Mouse (Mus musculus): ENCODE results near the gene Il12a. TPM values are rescaled to one million over a fixed set of nuclear protein-coding genes. Genes with fewer than 3 reads are reported as not detected.

Gene Il12a
- polyA plus RNA-seq, 1 experiment from 2014 or later: not detected

DNA sequence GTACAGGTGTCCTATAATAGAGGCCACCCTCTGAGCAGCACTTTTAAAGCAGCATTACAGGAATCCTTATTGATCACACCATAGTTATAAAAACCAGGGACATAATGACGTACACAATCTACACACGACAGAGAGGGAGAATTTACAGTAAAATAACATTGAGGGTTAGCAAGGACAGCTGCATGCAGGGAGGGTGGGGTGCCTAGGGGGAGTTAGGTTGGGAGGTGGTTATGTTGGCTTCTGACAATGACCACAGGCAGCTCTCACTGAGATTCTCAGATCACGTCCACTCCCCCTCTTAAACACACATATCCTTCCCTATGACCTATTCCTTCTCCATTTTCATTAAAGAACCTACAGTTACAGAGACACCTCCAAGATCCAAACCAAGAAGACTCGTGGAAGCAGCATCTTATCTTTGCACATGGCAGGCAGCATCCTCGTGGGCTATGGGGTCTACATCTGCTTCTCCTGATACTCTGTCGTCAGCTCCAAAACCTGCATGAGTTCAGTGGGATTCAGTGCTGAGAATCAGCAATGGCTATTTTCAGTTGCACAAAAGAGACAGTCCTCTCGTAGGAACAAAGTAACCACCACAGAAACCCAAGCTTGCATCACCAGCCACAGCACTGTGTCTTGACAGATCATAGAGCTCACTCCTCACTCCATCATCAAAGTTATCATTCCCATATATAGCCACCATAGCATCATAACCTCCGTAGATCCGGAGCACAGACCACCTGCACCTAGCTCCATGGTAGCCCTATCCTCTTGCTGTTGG, 11.4 kb upstream of the Il12a start:
- no peak for ATAC-seq (ENCODE audit: low FRiP score, low TSS enrichment)
- 80% methylated on average over 9 of the region's 9 CpGs for WGBS
- no peaks in the 10 kb centered on the region for H3K9me3 ChIP-seq (ENCODE audit: low read length)
- H3K4me3 ChIP-seq (ENCODE audit: low read length): no peak overlapping the region
- H3K36me3 ChIP-seq (ENCODE audit: insufficient read depth, low read length): no peaks in the 10 kb centered on the region
- no peak overlapping the region for H3K27ac ChIP-seq (ENCODE audit: low read length)
- H3K4me1 ChIP-seq (ENCODE audit: insufficient read depth, low read length): peaks cover 16% of the 10 kb centered on the region
- H3K9ac ChIP-seq (replicated peaks; ENCODE audit: low read length): no peak overlapping the region
- no peak overlapping the region for H3K4me2 ChIP-seq (replicated peaks; ENCODE audit: low read depth, low read length)
- H3K27me3 ChIP-seq (ENCODE audit: insufficient read depth, low read length): no peaks in the 10 kb centered on the region

DNA sequence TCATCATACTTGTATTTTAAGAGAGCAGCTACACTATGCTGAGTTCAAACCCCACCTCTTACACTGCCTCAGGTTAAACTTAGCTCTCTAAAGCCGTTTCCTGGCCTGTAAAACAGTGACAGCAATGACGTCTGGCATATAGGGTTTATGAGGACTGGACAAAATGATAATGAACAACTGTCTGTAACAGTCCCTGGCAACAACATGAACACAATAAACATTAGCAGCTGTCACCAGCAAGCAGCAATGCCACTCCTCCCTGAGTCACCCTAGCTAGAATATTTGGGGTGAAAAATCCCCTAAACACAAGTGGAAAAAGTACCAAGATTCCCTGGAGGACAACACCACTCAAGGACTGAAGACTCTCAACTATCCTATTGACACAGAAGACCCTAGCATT, 6.9 kb upstream of the Il12a start:
- Histone ChIP-seq H3K9me3 (ENCODE audit: low read length) (no peaks in the 10 kb centered on the region), H3K36me3 (ENCODE audit: insufficient read depth, low read length) (no peaks in the 10 kb centered on the region), H3K4me1 (ENCODE audit: insufficient read depth, low read length) (no peaks in the 10 kb centered on the region), H3K4me3 (ENCODE audit: low read length) (no peak overlapping the region), H3K9ac (replicated peaks; ENCODE audit: low read length) (no peak overlapping the region), H3K27ac (ENCODE audit: low read length) (no peak overlapping the region), H3K4me2 (replicated peaks; ENCODE audit: low read depth, low read length) (no peak overlapping the region), H3K27me3 (ENCODE audit: insufficient read depth, low read length) (no peaks in the 10 kb centered on the region)
- no peak for ATAC-seq (ENCODE audit: low FRiP score, low TSS enrichment)
- 42% methylated on average over 2 of the region's 2 CpGs for WGBS

DNA sequence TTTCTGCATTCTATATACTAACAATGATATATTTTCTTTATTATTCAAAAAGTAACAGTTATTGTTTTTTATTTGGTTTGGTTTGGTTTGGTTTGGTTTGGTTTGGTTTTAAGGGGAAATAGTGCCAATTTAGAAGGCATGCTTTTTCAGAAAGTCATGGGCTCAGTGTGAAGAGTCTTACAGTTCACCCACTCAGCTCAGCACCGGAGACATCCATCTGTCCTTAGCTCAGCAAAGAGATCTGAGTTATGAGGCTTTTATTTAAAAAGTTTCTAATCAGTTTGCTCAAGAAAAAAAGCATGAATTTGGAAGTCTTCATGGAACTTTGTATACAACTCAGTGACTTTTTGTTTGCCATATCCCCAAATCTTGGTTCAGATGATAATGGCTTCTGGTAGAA, 6.2 kb upstream of the Il12a start:
- Histone ChIP-seq H3K9me3 (ENCODE audit: low read length) (no peaks in the 10 kb centered on the region), H3K4me2 (replicated peaks; ENCODE audit: low read depth, low read length) (no peak overlapping the region), H3K27ac (ENCODE audit: low read length) (no peak overlapping the region), H3K9ac (replicated peaks; ENCODE audit: low read length) (no peak overlapping the region), H3K27me3 (ENCODE audit: insufficient read depth, low read length) (no peaks in the 10 kb centered on the region), H3K4me1 (ENCODE audit: insufficient read depth, low read length) (no peaks in the 10 kb centered on the region), H3K4me3 (ENCODE audit: low read length) (no peak overlapping the region), H3K36me3 (ENCODE audit: insufficient read depth, low read length) (no peaks in the 10 kb centered on the region)
- 83% methylated on average over 1 of the region's 1 CpGs for WGBS
- no peak for ATAC-seq (ENCODE audit: low FRiP score, low TSS enrichment)

DNA sequence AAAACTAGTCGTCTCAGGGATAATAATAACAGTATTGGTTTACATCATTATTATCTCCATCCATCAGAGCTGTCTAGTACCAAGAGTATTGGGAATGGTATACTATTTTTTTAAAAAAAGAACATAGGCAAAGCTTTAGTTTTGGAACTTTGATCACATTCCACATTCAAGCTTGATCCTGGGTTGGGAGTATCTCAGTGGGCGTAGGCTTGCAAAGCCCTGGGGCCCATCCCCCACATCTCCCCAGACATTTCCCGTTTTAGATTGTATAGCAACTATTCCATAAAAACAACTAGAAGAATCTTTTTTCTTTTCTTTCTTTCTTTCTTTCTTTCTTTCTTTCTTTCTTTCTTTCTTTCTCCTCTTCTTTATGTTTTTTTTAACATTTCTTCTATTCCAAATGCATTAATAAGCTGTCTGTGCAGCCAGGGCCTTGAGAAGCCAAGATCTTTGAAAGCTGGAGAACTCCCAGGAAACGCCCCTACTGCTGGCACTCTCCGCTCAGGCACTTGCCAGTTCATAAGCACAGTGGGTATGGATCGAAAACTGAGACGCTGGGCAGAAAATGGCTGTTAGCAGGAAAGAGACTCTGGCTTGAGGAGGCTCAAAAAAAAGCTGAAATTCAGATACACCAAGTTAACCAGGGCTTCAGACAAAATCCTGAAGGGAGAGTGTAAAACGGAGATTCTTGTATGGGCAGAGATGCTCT, 3.4 kb upstream of the Il12a start:
- H3K9ac ChIP-seq (replicated peaks; ENCODE audit: low read length): no peak overlapping the region
- WGBS: 68% methylated on average over 8 of the region's 8 CpGs
- H3K4me1 ChIP-seq (ENCODE audit: insufficient read depth, low read length): peaks cover under 1% of the 10 kb centered on the region; the same call in 1 of the 2 replicates
- no peaks in the 10 kb centered on the region for H3K27me3 ChIP-seq (ENCODE audit: insufficient read depth, low read length)
- H3K9me3 ChIP-seq (ENCODE audit: low read length): no peaks in the 10 kb centered on the region
- ATAC-seq (ENCODE audit: low FRiP score, low TSS enrichment): no peak
- no peak overlapping the region for H3K4me2 ChIP-seq (replicated peaks; ENCODE audit: low read depth, low read length)
- H3K4me3 ChIP-seq (ENCODE audit: low read length): no peak overlapping the region
- H3K27ac ChIP-seq (ENCODE audit: low read length): no peak overlapping the region
- no peaks in the 10 kb centered on the region for H3K36me3 ChIP-seq (ENCODE audit: insufficient read depth, low read length)

DNA sequence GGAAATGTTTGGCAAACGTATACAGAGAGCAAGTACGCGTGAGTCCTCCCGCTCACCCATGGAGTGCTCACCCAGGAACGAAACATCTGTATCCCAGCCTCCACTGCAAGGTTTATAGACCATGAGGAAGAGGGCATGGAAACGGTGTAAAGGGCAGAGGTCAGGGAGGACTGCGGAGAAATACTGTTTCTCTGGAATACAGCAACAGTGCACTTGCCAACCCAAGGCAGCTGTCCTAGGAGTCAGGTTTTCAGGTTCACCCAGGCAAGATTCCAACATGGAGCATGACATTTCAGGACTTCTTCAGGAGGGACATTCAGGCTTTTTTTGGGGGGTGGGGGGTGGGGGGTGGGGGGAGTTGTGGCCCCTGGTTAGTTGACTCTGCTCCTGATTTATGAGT, 1.1 kb upstream of the Il12a start:
- whole genome bisulfite sequencing: 44% methylated on average over 7 of the region's 7 CpGs
- no peak overlapping the region for H3K4me2 ChIP-seq (replicated peaks; ENCODE audit: low read depth, low read length)
- no peak overlapping the region for H3K4me3 ChIP-seq (ENCODE audit: low read length)
- H3K4me1 ChIP-seq (ENCODE audit: insufficient read depth, low read length): peaks cover 16% of the 10 kb centered on the region
- H3K27me3 ChIP-seq (ENCODE audit: insufficient read depth, low read length): no peaks in the 10 kb centered on the region
- no peak for ATAC-seq (ENCODE audit: low FRiP score, low TSS enrichment)
- H3K36me3 ChIP-seq (ENCODE audit: insufficient read depth, low read length): no peaks in the 10 kb centered on the region
- H3K9ac ChIP-seq (replicated peaks; ENCODE audit: low read length): no peak overlapping the region
- H3K9me3 ChIP-seq (ENCODE audit: low read length): no peaks in the 10 kb centered on the region
- H3K27ac ChIP-seq (ENCODE audit: low read length): no peak overlapping the region

DNA sequence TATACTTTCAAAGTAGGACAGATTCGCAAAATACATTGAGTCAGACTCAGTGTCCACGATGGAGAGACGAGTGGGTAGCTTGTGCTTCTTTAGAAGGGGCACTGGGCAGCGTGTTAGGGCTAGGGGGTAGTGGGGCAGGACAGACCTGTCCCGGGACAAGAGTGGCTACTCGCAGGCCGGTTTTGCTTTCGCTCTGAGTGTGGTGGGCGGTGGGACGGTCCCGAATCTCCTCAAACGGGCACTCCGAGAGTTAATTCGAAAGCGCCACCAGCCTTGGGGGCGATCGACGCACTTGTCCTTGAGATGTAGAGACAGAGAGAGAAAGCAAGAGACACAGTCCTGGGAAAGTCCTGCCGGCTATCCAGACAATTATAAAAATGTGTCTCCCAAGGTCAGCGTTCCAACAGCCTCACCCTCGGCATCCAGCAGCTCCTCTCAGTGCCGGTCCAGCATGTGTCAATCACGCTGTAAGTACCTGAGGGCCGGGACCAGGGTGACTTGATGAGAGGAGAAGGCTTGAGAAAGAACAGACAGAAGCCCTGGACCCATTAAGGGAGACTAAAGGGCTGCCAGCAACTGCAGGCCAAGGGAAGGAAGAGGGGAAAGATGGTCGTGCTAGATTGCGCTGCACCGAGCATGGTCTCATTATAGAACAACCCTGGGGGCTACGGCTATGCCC, 795 bp downstream of the Il12a start:
- WGBS: 82% methylated on average over 28 of the region's 28 CpGs
- H3K9me3 ChIP-seq (ENCODE audit: low read length): no peaks in the 10 kb centered on the region
- no peak overlapping the region for H3K9ac ChIP-seq (replicated peaks; ENCODE audit: low read length)
- H3K36me3 ChIP-seq (ENCODE audit: insufficient read depth, low read length): no peaks in the 10 kb centered on the region
- H3K27me3 ChIP-seq (ENCODE audit: insufficient read depth, low read length): no peaks in the 10 kb centered on the region
- H3K27ac ChIP-seq (ENCODE audit: low read length): no peak overlapping the region
- peaks cover 16% of the 10 kb centered on the region for H3K4me1 ChIP-seq (ENCODE audit: insufficient read depth, low read length)
- no peak overlapping the region for H3K4me3 ChIP-seq (ENCODE audit: low read length)
- H3K4me2 ChIP-seq (replicated peaks; ENCODE audit: low read depth, low read length): no peak overlapping the region
- no peak for ATAC-seq (ENCODE audit: low FRiP score, low TSS enrichment)

DNA sequence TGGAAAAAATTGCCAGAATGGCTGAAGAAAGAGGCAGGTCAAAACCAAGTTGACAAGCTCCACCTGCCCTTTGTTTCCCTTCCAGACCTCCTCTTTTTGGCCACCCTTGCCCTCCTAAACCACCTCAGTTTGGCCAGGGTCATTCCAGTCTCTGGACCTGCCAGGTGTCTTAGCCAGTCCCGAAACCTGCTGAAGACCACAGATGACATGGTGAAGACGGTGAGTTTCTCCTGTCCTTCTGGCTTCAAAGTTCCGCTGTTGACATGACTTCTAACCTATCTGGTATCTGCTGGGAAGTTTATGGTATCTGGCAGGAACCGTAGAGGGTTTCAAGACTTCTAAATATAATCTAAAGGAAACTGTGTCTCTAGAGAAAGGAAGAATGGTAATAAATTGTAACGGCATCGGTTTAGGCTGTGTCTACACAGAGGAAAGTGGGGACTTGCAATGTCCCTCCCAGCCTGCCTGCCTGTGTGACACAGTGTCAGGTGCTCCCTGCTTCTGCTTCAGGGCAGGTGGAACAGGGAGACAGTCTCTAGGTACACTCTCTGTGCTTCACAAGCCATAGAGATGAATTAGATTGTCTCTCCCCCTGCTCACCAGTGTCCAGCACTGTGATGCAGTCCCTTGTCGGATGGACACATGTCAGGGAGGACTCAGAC, 1.6 kb downstream of the Il12a start:
- H3K9me3 ChIP-seq (ENCODE audit: low read length): no peaks in the 10 kb centered on the region
- peak; percentile 50; the same call in 1 of the 2 replicates for ATAC-seq (ENCODE audit: low FRiP score, low TSS enrichment)
- H3K4me2 ChIP-seq (replicated peaks; ENCODE audit: low read depth, low read length): 0 out of 2 replicates have a peak overlapping the region, but pooled peaks have one; percentile 11
- no peak overlapping the region for H3K9ac ChIP-seq (replicated peaks; ENCODE audit: low read length)
- WGBS: 53% methylated on average over 7 of the region's 7 CpGs
- H3K4me3 ChIP-seq (ENCODE audit: low read length): no peak overlapping the region
- H3K27me3 ChIP-seq (ENCODE audit: insufficient read depth, low read length): no peaks in the 10 kb centered on the region
- peak overlapping the region; percentile 51; the same call in 1 of the 2 replicates for H3K27ac ChIP-seq (ENCODE audit: low read length)
- peaks cover 16% of the 10 kb centered on the region for H3K4me1 ChIP-seq (ENCODE audit: insufficient read depth, low read length)
- no peaks in the 10 kb centered on the region for H3K36me3 ChIP-seq (ENCODE audit: insufficient read depth, low read length)

DNA sequence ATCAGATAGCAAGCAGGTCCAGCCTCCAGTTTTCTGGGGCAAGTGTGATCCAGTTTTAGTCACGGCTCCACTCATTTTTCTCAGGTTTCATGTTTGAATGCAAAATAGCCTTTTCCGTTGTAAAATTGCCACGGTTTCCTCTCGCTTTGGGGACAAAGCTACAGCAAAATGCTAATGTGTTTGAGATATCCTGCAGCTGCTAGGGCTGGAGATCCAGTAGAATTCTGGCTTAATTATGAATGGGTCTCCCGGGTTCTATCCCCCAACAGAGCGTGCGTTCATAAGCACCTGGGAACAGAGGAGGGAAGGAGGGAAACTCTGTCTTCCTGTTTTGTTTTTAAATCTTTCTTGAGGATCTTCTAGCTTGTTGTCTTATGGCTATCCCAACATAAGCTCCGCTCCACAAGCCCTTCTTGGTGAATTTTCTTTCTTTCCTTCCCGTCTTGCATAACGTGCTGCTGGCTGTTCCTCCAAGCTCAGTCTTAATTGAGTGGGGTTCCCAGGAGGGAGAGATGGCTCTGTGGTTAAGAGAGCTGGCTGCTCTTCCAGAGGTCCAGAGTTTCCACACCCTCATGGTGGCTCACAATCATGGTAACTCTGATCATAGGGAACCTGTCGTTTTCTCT, 2.3 kb downstream of the Il12a start:
- no peaks in the 10 kb centered on the region for H3K27me3 ChIP-seq (ENCODE audit: insufficient read depth, low read length)
- H3K36me3 ChIP-seq (ENCODE audit: insufficient read depth, low read length): no peaks in the 10 kb centered on the region
- 0 out of 2 replicates have a peak overlapping the region, but pooled peaks have one; percentile 11 for H3K4me2 ChIP-seq (replicated peaks; ENCODE audit: low read depth, low read length)
- no peak for ATAC-seq (ENCODE audit: low FRiP score, low TSS enrichment)
- peaks cover 16% of the 10 kb centered on the region for H3K4me1 ChIP-seq (ENCODE audit: insufficient read depth, low read length)
- peak overlapping the region; percentile 51; the same call in 1 of the 2 replicates for H3K27ac ChIP-seq (ENCODE audit: low read length)
- WGBS: 56% methylated on average over 11 of the region's 11 CpGs
- no peaks in the 10 kb centered on the region for H3K9me3 ChIP-seq (ENCODE audit: low read length)
- H3K9ac ChIP-seq (replicated peaks; ENCODE audit: low read length): no peak overlapping the region
- no peak overlapping the region for H3K4me3 ChIP-seq (ENCODE audit: low read length)

DNA sequence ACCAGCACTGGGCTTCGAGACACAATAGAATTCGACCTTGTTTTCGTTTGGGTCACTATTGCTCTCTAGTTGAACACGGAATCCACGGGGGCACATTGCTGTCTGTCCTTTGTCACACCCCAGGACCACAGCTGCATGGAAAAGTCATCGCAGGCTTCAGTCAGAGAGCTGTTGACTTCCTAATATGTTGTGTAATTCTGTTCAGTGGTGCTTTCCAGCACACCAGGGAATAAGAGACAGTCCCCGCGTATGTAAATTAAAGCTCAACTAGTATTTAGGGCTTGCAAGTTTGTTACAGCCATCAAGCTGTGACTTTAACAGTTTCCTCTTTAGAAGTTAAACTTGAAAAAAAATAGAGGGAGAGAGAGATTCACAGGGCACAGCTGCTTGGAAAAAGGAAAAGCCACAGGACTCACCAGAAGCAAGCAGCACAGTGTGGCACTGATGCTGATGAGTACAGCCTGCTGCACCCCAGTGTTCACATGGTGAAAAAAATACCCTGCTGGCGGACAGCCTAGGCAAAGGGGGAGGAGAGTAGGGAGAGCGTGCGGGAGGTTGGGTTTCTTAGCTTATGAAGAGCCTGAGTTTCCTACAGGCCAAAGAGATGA, 3.1 kb downstream of the Il12a start:
- peak; percentile 58; the same call in 1 of the 2 replicates for ATAC-seq (ENCODE audit: low FRiP score, low TSS enrichment)
- H3K27me3 ChIP-seq (ENCODE audit: insufficient read depth, low read length): no peaks in the 10 kb centered on the region
- H3K36me3 ChIP-seq (ENCODE audit: insufficient read depth, low read length): no peaks in the 10 kb centered on the region
- H3K27ac ChIP-seq (ENCODE audit: low read length): 0 out of 2 replicates have a peak overlapping the region, but pooled peaks have one; percentile 25
- 39% methylated on average over 11 of the region's 11 CpGs for WGBS
- H3K9me3 ChIP-seq (ENCODE audit: low read length): no peaks in the 10 kb centered on the region
- no peak overlapping the region for H3K4me3 ChIP-seq (ENCODE audit: low read length)
- H3K4me2 ChIP-seq (replicated peaks; ENCODE audit: low read depth, low read length): no peak overlapping the region
- no peak overlapping the region for H3K9ac ChIP-seq (replicated peaks; ENCODE audit: low read length)
- H3K4me1 ChIP-seq (ENCODE audit: insufficient read depth, low read length): peaks cover 16% of the 10 kb centered on the region
